ENCODE assay signal across 9 mouse cellular contexts in the genomic region with DNA sequence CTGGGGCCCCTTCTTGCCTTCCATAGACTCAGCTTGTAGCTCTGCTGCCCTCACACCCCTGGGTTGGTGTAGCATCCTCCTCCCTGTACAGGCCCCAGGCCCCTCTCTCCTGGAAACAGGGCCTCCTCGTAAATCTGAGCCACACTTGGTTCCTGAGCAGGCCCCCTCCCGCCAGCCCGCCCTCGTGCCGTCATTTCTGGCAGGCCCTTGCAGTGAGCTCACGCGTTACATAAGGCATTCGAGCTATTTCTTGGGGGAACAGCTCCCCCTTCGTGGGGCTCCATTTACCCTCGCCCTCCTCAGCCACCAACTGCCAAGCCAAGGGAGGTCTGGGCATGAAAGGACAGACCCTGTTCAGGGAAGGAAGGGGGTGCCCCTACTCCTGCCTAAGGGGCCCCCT. TPM values are rescaled to one million over a fixed set of nuclear protein-coding genes. Genes with fewer than 3 reads are reported as not detected.
DNase-seq lines count a peak whose midpoint lies in the region; ATAC-seq and TF ChIP-seq lines count a peak whose summit lies in the region.
"Had no signal": no experiment of that assay in that cellular context is flagged by ENCODE, and none has a peak within 500 bp of the region (broad histone marks: within the 10 kb centered on the region; RNA-seq: fewer than 3 reads in every experiment).

No protein-coding gene starts in this region.

- peak; percentile 75; the same call in 1 of the 2 replicates for ATAC-seq in limb, embryonic 11.5 days (ENCODE audit: insufficient number of reproducible peaks, low FRiP score, low TSS enrichment, low read depth)
- no peak for ATAC-seq in midbrain, embryonic 14.5 days (ENCODE audit: low FRiP score, low TSS enrichment)

- no peaks in the 10 kb centered on the region for H3K27me3 ChIP-seq in testis, adult 2 months (ENCODE audit: control insufficient read depth, insufficient read depth, low read length)
- H3K27me3 ChIP-seq in limb, embryonic 11.5 days (ENCODE audit: control insufficient read depth, insufficient read depth, low read length): no peaks in the 10 kb centered on the region
- no peaks in the 10 kb centered on the region for H3K27me3 ChIP-seq in midbrain, embryonic 14.5 days (ENCODE audit: control insufficient read depth, insufficient read depth, low read length)

- WGBS in limb, embryonic 11.5 days: 7% methylated on average over 10 of the region's 10 CpGs
- WGBS in midbrain, embryonic 14.5 days: 28% methylated on average over 10 of the region's 10 CpGs

- H3K36me3 ChIP-seq in testis, adult 2 months (ENCODE audit: control insufficient read depth, insufficient read depth, low read length): no peaks in the 10 kb centered on the region
- no peaks in the 10 kb centered on the region for H3K36me3 ChIP-seq in limb, embryonic 11.5 days (ENCODE audit: control insufficient read depth, insufficient read depth, low read length)
- no peaks in the 10 kb centered on the region for H3K36me3 ChIP-seq in midbrain, embryonic 14.5 days (ENCODE audit: control insufficient read depth, insufficient read depth, low read length)

- DNase-seq in testis, postnatal 14 days (ENCODE audit: low spot score): no peak
- DNase-seq in heart, adult 9 months (ENCODE audit: low spot score in 2 of 2): peak; percentile 89 to 91
- DNase-seq in kidney, adult 8-10 months: peak; percentile 72 to 83
- peak; percentile 85 for DNase-seq in limb, embryonic 11.5 days (ENCODE audit: low spot score)
- DNase-seq in midbrain, embryonic 14.5 days: peak; percentile 43
- peak; percentile 65 for DNase-seq in yolk sac, embryonic 10.5 days (ENCODE audit: low spot score)

- TF ChIP-seq POLR2A in testis, adult 2 months (IDR thresholded peaks at IDR 0.05; ENCODE audit: control insufficient read depth, low read depth, low read length): no peak
- no peak; the same call in 1 of the 2 replicates for TF ChIP-seq POLR2A in embryonic fibroblast, embryonic 13.5 days (IDR thresholded peaks at IDR 0.05; ENCODE audit: low read depth, low read length)

- peaks cover 24% of the 10 kb centered on the region for H3K4me1 ChIP-seq in testis, adult 2 months (ENCODE audit: control insufficient read depth, insufficient read depth, low read length)
- H3K4me1 ChIP-seq in embryonic fibroblast, embryonic 13.5 days (ENCODE audit: control insufficient read depth, insufficient read depth, low read length): peaks cover 23% of the 10 kb centered on the region
- peaks cover 35% of the 10 kb centered on the region for H3K4me1 ChIP-seq in limb, embryonic 11.5 days (ENCODE audit: control insufficient read depth, insufficient read depth, low read length)
- H3K4me1 ChIP-seq in midbrain, embryonic 14.5 days (ENCODE audit: control insufficient read depth, insufficient read depth, low read length): peaks cover 23% of the 10 kb centered on the region

- no peaks in the 10 kb centered on the region for H3K9me3 ChIP-seq in limb, embryonic 11.5 days (ENCODE audit: control insufficient read depth, low read length)
- no peaks in the 10 kb centered on the region for H3K9me3 ChIP-seq in midbrain, embryonic 14.5 days (ENCODE audit: control insufficient read depth, low read length)

- no peak overlapping the region; the same call in 1 of the 2 replicates for H3K4me2 ChIP-seq in limb, embryonic 11.5 days (ENCODE audit: low read depth, severe bottlenecking)
- no peak overlapping the region for H3K4me2 ChIP-seq in midbrain, embryonic 14.5 days (ENCODE audit: low read length)

- no peak overlapping the region for H3K4me3 ChIP-seq in testis, adult 2 months (ENCODE audit: control insufficient read depth, low read depth, low read length)
- H3K4me3 ChIP-seq in embryonic fibroblast, embryonic 13.5 days (ENCODE audit: insufficient read depth, low read length): no peak overlapping the region
- H3K4me3 ChIP-seq in limb, embryonic 11.5 days (ENCODE audit: low read depth, low read length): no peak overlapping the region
- no peak overlapping the region for H3K4me3 ChIP-seq in midbrain, embryonic 14.5 days (replicated peaks; ENCODE audit: low read depth, low read length)
- H3K4me3 ChIP-seq: myocyte had no signal

- H3K27ac ChIP-seq in testis, adult 2 months (ENCODE audit: control insufficient read depth, insufficient read depth, low read depth, low read length): peak overlapping the region; percentile 72
- peak overlapping the region; percentile 98 for H3K27ac ChIP-seq in embryonic fibroblast, embryonic 13.5 days (ENCODE audit: insufficient read depth, low read length)
- peak overlapping the region; percentile 94 for H3K27ac ChIP-seq in limb, embryonic 11.5 days (replicated peaks; ENCODE audit: low read depth, low read length)
- peak overlapping the region; percentile 86 for H3K27ac ChIP-seq in midbrain, embryonic 14.5 days (replicated peaks; ENCODE audit: low read depth, low read length)

- peak overlapping the region; percentile 60 for H3K9ac ChIP-seq in limb, embryonic 11.5 days (ENCODE audit: low read length)
- peak overlapping the region; percentile 36; the same call in 1 of the 2 replicates for H3K9ac ChIP-seq in midbrain, embryonic 14.5 days (replicated peaks; ENCODE audit: low read length)

- no peak for TF ChIP-seq CTCF in testis, adult 2 months (IDR thresholded peaks at IDR 0.05; ENCODE audit: control insufficient read depth, insufficient read depth, insufficient replicate concordance, low read depth, low read length)
- no peak for TF ChIP-seq CTCF in embryonic fibroblast, embryonic 13.5 days (IDR thresholded peaks at IDR 0.05; ENCODE audit: borderline replicate concordance, insufficient read depth, low read length)

RNA-seq across cellular contexts. Expression of a gene that starts 11.5 kb away (rescaled TPM):
- polyA plus RNA-seq in testis, adult 2 months (2012; rRNA removed): 5.0 and 6.4 TPM in 2 replicates
- polyA plus RNA-seq in embryonic fibroblast, embryonic 13.5 days (2011; ENCODE audit: insufficient read length, low read depth, missing spikeins): 88.4 and 106 TPM in 2 replicates
- 17.7 and 17.8 TPM in 2 replicates for polyA plus RNA-seq in limb, embryonic 11.5 days (2014; fragmentation: Nextera tagmentation; extraction: Ambion mirVana)
- polyA plus RNA-seq in midbrain, embryonic 14.5 days (2014; fragmentation: Nextera tagmentation; extraction: Ambion mirVana): 14.3 and 15.4 TPM in 2 replicates

RNA-seq across cellular contexts. Expression of a gene that starts 15.7 kb away (rescaled TPM):
- 12.4 and 12.7 TPM in 2 replicates for polyA plus RNA-seq in testis, adult 2 months (2012; rRNA removed)
- polyA plus RNA-seq in embryonic fibroblast, embryonic 13.5 days (2011; ENCODE audit: insufficient read length, low read depth, missing spikeins): 19.8 and 21.1 TPM in 2 replicates
- polyA plus RNA-seq in limb, embryonic 11.5 days (2014; fragmentation: Nextera tagmentation; extraction: Ambion mirVana): 103 and 104 TPM in 2 replicates
- 74.1 and 85.6 TPM in 2 replicates for polyA plus RNA-seq in midbrain, embryonic 14.5 days (2014; fragmentation: Nextera tagmentation; extraction: Ambion mirVana)
